Mouse (Mus musculus): ENCODE data around the gene Popdc3.
"Not testable (repeated sequence)": the region's sequence is repeated elsewhere in the genome, so short reads cannot be mapped to it uniquely, and the experiment has no call there.

Popdc3 gene

DNA sequence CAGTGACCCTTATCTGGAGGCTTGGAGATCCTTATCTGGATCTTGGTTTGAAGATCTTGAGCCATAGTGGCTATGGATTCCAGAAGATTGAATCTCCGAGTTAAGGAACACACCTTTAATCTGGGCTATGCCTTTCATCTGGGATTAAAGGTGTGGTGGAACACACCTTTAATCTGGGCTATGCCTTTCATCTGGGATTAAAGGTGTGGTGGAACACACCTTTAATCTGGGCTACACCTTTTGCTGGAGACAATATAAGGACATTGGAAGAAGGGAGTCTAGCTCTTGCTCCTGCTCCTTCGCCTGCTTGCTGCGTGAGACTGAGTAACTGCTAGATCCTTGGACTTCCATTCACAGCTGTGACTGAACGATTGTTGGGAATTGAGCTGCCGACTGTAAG is at the start of gene Popdc3:
TSS of gene Popdc3 (plus strand) at position 301 of the 400 bp plus-strand sequence.
- POLR2A ChIA-PET, CTCF ChIA-PET: not testable (repeated sequence)

DNA sequence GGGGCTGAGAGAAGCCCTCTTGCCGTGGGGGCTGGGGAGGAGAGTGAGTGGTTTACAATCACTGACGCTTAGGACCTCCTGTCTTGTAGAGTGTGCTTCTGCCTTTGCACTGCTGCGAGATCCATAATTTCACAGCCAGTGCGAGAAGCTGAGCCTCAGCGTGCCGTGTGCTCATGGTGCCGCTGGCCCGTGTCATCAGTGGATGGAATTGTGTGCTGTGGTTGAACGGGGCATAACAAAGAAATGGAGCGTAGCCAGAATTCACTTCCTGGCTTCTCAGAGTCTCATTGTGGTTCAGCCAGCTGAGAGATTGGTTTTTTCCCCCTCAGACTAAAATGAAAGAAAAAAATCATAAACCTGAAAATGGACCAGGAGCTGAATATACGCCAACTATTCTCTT is 48.8 kb upstream of the Popdc3 start:
- POLR2A ChIA-PET: interaction anchor here in 1 of 4 experiments (1.3 kb wide), 2 partner anchors 26 to 63 kb away, joined by 3 read pairs; partner anchors contain the start of gene Prep
- CTCF ChIA-PET: interaction anchor here in 1 of 4 experiments (0.5 kb wide), 1 partner anchor 662 kb away, joined by 3 read pairs; no protein-coding TSS in a partner anchor

DNA sequence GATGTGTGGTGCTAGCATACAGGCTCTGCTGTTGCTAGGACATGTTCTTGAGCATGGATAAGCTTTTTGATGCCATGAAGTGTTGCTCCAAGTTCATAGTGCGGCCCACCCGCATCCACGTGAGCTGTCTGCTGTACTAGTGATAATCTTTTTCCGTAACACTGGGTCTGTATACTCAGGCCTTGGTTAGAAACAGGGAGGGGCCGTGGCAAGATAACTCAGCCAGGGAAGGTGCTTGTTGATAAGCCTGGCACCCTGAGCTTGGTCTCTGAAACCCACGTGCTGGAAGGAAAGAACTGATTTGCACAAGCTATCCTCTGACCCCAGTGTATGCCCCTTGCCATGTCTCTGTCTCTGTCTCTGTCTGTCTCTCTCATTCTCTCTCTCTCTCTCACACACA is 47.9 kb upstream of the Popdc3 start:
- ChIA-PET CTCF (interaction anchor here in 1 of 4 experiments (0.5 kb wide), 1 partner anchor 26 kb away, joined by 3 read pairs; no protein-coding TSS in a partner anchor), POLR2A (interaction anchor here in 2 of 4 experiments (0.5 to 1.3 kb wide), 2 partner anchors 9 to 27 kb away, joined by 3 read pairs; no protein-coding TSS in a partner anchor)

DNA sequence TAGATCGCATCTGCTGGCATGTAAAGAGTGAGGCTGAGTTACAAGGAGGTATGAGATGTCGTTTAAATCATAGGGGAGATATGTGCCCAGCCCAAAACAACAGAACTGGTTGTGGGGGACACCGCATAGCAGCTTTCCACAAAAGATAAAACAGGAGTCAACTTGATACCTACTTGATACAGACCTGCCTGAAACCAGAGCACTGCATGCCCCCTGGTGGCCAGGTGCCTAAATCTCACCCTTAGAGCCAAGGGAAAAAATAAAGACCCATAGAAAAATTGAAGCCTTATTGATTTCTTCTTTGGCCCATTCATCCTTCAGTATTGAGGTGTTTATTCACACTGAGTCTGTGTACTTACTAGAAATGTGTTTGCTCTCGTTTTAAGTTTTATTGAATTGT is 45.5 kb upstream of the Popdc3 start:
- CTCF ChIA-PET: interaction anchor here (0.6 to 1.5 kb wide), 25 partner anchors 9 to 316 kb away, joined by 3 to 11 read pairs (median 4); partner anchors contain the start of gene Prep (in 1 of the 4)
- POLR2A ChIA-PET: interaction anchor here in 2 of 4 experiments (0.6 to 1.3 kb wide), 6 partner anchors 10 to 81 kb away, joined by 3 to 6 read pairs (median 4); no protein-coding TSS in a partner anchor

DNA sequence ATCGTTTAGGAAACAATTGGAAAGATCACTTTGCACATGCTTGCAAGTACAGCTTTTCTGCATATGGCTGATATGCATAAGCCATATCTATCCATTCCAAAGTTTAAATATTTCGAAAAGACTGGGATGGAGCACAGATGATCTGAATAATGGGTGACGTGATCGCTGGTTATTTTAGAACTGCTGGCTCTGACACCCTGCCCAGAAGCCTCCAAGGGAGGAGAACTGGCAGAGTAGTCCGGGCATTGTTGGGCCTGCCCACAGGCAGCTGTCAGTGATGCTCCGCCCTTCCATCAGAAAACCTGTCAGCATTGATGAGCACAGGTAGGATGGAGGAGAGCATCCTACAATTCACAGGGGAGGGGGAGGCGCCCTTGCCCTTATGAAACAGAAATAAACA is 41.1 kb upstream of the Popdc3 start:
- POLR2A ChIA-PET: no interaction called here
- CTCF ChIA-PET: interaction anchor here in 1 of 4 experiments (0.5 kb wide), 1 partner anchor 755 kb away, joined by 4 read pairs; no protein-coding TSS in a partner anchor

DNA sequence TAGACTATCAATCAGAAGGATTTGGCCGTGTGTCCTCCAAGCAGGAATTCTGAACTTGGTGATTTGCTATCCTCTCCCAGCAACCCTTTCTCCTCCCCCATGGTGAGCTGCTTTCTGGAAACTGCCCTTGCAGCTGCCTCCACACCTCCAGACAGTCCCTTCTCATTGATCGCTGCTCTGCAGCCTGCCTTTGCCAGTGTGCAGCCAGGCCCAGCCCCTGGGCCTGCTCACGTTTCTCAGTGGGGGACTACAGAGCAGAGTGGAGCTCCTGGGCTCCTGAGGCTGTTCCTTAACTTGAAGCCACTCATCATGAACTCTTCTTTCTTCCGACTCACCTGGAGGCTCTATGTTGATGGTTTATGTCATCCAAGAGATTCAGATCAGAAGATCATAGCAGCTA is 38.0 kb upstream of the Popdc3 start:
- ChIA-PET CTCF (no interaction called here), POLR2A (interaction anchor here in 1 of 4 experiments (1.3 to 1.6 kb wide), 2 partner anchors 10 to 268 kb away, joined by 3 to 4 read pairs; no protein-coding TSS in a partner anchor)

DNA sequence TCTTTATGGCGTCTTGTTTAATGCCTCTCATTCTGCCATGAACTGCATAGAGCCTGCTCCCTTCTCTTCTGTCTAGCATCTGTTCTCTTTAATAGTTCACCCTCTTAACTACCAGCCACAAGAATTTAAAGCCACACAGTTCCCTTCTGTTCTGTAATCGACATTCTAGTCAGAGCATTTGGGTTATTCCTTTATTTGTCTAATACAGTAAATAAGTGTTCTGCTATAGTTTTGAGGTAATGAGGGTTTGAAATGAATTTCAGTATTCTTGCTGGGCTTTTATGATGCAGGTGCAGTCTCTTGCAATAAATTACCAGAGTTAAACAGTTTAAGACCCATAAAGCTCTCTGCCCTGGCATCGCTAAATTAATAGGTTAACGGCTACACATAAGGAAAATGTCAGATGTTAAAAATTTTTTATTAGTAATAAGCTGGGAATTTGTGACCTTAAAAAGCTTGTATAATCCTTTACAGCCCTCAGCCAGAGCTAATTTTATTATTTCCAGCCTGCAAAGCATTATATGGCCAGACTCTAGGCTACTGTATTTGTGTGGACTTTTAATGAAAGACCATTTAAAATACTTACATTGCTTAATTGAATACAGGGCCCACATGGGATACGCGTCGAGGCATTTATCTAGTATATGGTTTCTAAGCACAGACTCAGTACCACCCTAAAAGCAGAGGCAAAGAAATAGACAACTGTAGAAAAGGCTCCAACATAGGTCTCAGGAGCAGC is 37.3 kb upstream of the Popdc3 start:
- POLR2A ChIA-PET: interaction anchor here in 1 of 4 experiments (0.6 to 1.6 kb wide), 3 partner anchors 9 to 749 kb away, joined by 3 to 4 read pairs (median 3); no protein-coding TSS in a partner anchor
- CTCF ChIA-PET: no interaction called here

DNA sequence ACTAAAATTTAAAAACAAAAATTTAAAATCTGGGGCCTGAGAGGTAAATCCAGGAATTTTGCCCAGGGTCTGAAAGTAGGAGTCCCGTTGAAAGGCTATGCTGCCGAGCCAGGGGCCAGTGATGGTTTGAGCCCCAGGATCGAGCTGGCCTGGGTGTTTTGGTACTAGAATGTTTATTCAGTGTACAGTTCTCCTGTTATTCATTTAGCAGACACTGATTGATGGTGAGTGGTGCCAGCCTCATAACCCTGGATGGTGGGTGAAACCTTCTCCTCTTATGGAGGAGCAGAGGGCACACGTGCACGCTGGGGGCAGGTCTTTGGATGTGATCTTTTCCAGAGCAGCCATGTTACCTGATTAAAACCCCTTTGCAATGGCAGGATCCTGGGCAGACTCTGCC is 35.5 kb upstream of the Popdc3 start:
- POLR2A ChIA-PET: interaction anchor here in 1 of 4 experiments (0.6 kb wide), 1 partner anchor 436 kb away, joined by 4 read pairs; no protein-coding TSS in a partner anchor
- CTCF ChIA-PET: no interaction called here

DNA sequence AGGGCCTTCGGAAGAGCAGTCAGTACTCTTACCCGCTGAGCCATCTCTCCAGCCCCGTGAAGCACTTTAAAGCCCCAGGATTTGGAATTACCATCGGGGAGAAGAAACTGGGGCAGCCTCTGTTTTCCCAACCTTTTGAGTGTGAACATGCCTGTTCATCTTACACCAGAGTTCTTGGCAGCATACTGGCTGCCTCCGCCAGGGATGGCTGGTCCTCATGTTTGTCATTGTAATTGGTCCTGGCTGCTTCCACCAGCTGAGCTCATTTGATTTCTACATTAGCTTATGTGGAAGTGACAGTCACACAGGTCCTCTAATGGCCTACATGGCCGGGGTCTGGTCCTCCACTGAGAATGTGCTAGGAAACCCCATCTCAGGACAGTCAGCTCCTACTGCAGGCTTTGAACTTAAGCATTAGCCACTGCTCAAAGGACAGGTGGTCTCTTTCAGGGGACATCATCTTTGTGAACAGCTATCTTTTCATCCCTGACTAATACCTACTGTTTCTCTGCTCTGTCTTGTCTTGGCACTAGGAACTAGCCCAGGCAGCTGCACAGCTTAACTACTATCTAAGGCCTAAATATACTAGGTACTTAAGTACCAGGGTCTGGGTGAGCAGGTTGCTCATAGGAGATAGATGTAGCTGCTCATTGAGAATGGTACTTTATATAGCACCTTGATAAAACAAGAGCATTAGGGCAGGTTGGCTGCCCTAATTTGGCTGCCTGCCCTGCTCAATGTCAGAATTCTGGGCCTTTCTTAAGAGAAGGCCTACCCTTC is 33.7 kb upstream of the Popdc3 start:
- ChIA-PET CTCF (no interaction called here), POLR2A (no interaction called here)

DNA sequence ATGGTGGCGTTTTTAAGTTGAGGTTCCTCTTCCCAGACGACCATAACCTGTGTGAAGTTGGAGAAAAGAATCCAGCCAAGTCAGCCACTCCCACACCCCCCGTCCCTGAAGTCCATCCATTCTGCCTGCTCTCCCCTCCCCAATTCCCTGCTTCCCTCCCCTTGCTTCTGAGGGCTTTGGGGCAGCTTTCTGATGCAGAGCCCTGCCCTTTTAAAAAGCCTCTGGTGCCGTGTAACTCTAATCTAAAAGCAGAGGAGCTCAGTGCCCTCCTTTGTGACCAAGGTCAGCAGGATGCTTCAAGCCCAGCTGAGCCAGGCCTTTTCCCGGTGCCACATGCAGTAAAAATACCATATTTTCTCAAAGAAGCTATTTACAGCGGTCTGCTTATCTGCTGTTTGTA is 31.1 kb upstream of the Popdc3 start:
- ChIA-PET POLR2A (interaction anchor here in 3 of 4 experiments (0.8 to 1.7 kb wide), 5 partner anchors 8 to 79 kb away, joined by 3 to 5 read pairs (median 4); no protein-coding TSS in a partner anchor), CTCF (interaction anchor here in 1 of 4 experiments (1.0 to 1.2 kb wide), 2 partner anchors 15 to 60 kb away, joined by 4 to 5 read pairs; no protein-coding TSS in a partner anchor)

DNA sequence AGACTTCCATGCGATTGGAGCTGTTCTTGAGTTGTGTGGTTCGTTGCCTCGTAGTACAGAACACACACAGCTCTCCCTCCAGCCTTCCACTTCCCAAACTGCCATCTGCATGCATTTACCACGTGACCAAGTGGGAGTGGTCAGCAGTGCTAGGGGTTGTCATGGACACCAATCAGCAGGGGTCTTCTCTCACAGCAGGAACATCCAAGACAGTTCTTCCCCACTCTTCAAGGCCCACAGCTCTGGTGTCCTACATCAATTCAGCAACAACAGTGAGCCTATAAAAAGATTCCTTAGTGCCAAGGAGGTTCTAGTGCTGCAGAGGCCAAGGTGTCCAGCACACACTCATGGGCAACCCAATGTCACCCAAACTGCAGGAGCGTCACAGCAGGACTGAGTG is 26.8 kb upstream of the Popdc3 start:
- CTCF ChIA-PET: interaction anchor here in 1 of 4 experiments (0.6 kb wide), 1 partner anchor 19 kb away, joined by 3 read pairs; no protein-coding TSS in a partner anchor
- POLR2A ChIA-PET: interaction anchor here in 1 of 4 experiments (1.2 to 3.8 kb wide), 3 partner anchors 11 to 73 kb away, joined by 3 to 13 read pairs (median 4); no protein-coding TSS in a partner anchor

DNA sequence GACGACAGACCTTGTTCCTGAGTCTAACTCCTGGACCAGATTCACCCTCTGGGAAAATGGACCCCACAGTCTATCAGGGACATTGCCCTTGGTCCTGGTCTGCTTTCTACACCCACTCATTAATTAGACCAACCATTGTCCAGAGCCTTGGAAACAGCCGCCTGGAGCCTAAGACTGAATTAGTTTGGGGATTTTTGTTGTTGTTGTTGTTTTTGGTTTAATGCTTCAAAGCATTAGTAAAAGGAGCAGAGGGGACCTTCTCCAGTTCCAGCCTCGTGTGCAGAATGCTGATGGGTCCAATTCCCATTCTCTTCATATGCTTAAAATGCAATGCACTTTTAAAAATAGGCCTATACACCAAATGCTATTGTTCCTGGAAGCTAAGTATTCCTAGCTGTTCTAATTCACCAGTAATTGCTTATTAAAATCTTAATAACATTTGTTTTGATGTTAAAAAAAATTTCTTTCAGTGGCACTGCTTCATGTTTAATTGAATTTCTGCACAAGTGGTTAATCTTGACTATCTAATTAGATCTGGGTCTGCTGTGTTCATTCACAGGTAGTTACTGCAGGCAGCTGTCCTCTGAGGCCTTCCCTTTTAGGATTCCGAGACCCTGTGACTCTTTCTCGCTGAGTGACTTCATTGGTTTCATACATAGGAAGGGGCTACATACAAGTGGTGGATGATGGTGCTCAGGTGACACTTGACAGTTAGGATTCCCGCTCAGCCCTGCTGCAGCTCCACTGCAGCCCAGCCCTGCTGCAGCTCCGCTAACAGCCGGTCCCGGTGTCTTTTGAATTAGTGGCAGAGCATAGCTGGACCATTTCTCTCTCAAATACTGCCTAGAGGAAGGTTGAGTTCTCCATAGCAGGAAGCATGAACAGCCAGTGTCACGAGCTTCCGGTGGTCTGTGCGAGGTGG is 25.9 kb upstream of the Popdc3 start:
- CTCF ChIA-PET: no interaction called here
- POLR2A ChIA-PET: interaction anchor here in 1 of 4 experiments (1.3 to 3.8 kb wide), 2 partner anchors 10 to 83 kb away, joined by 3 to 13 read pairs; no protein-coding TSS in a partner anchor

DNA sequence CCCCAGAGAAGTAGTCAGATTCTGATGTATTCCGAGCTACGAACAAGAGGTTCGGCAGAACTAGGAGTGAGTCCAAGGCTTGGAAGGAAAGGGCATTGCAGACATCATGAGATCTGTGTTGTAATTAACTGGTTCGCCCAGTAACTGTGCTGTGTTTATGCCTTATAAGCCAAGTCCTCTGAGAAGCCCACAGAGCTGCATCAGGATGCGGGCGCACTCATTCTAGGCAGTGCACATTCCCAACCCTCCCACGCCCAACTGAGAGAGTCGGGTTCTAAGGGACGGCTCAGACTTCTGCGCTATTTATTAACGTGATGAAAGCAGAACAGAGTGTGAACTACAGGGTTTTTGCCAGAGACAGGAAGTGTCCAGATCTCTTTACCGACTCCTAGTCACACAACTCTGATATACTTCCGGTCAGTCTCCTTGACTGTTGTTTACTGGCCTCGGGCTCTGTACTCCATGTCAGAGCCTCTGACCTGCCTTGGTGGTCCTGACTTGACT is 23.3 kb upstream of the Popdc3 start:
- ChIA-PET CTCF (no interaction called here), POLR2A (interaction anchor here in 1 of 4 experiments (0.5 kb wide), 1 partner anchor 383 kb away, joined by 3 read pairs; no protein-coding TSS in a partner anchor)

DNA sequence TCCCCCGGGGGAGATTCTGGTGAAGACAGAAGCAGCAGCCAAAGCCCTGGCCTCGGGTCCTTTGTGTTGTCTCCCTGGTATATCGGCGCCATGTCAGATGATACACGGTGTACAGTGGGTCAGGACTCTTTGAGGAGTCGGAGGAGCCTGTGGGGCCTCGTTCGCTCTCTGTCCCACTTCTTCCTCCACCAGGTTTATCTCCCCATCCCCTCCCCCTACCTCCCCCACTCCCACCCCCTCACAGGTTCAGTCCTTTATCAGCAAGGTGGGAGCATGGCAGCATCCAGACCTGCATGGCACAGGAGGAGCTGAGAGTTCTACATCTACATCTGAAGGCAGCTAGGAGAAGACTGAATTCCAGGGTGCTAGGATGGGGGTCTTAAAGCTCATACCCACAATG is 12.0 kb upstream of the Popdc3 start:
- CTCF ChIA-PET: no interaction called here
- POLR2A ChIA-PET: interaction anchor here in 1 of 4 experiments (0.6 kb wide), 2 partner anchors 149 to 390 kb away, joined by 3 read pairs; no protein-coding TSS in a partner anchor

DNA sequence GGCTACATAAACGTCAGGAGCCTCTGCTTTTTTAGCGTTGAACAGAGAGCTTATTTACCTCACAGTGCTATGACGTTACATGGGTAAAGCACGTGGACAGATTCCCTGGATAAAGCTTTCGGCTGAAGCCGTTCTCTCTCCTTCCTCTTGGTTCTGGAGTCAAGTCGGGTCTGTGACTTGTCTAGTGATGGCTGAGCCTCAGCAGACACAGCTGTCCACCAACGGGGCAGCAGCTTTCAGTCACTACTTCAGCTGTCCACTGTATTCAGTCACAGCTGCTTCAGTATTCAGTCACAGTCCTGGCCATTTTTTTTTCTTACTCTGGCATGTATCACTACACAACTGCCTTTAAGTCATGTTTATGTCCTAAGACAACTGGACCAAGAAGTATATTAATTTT is 4.0 kb upstream of the Popdc3 start:
- CTCF ChIA-PET: interaction anchor here in 1 of 4 experiments (0.7 kb wide), 1 partner anchor 42 kb away, joined by 3 read pairs; no protein-coding TSS in a partner anchor

DNA sequence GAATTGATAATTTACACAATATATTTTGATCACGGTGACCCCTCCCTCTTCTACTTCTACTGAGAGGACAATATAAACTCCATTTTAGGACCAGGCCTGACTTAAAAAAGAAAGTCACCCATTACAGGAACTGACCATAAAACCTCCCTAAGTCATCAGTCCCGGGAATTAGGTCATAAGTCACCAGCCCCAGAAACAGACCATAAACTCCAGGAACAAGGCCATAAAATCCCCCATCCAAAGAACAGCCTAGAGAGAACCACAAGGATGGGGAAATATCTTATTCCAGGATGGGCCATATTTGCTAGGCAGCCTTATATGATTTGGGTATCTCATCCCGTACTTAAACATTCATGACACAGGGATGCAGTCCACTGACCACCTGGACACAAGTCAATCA is 3.6 kb upstream of the Popdc3 start:
- CTCF ChIA-PET: no interaction called here
- POLR2A ChIA-PET: no interaction called here

More for the DNA sequence above, 4.0 kb upstream of the Popdc3 start:
- POLR2A ChIA-PET: no interaction called here

DNA sequence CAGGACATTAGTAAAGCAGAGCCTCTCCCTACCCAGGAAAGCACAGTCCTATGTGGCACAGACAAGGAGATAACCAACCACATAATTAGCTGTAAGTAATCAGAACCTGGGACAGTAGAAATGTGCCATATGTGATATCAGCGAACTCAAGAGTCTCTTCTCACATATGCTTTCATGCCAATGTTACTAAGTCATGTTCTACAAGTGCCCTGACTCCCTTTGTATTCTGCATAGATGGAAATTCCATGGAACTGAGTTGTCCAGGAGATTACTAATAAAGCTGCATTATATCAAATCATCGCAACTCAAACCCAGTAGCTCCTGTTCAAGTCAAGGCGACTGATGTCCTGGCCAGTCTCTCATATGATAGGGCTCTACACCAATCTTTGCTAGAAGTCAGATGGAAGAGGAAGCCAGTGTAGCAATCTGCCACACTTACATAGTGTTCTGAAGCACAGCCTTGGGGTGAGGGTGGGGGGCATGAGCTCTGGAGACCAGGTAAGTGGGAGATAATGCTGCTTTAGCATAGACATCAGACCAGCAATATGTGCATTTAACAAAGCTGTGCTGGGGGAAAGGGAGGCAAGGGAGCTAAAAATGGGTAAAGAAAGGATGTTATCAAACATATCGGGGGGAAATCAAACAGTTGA is 2.9 kb downstream of the Popdc3 start:
- POLR2A ChIA-PET: no interaction called here

More for the DNA sequence above, 2.9 kb downstream of the Popdc3 start:
- CTCF ChIA-PET: interaction anchor here in 1 of 4 experiments (0.5 kb wide), 1 partner anchor 327 kb away, joined by 3 read pairs; no protein-coding TSS in a partner anchor

All from embryonic stem cell, embryonic (primary cell).